ENCODE assay signal across 23 mouse cellular contexts in genomic region chr7:114135166-114135565, GRCm38 (mm10). TPM values are rescaled to one million over a fixed set of nuclear protein-coding genes. Genes with fewer than 3 reads are reported as not detected.
A peak's percentile ranks its signal among the peaks of the same experiment; 100 is the strongest.
DNase-seq lines count a peak whose midpoint lies in the region; ATAC-seq and TF ChIP-seq lines count a peak whose summit lies in the region.
"Had no signal": no experiment of that assay in that cellular context is flagged by ENCODE, and none has a peak within 500 bp of the region (broad histone marks: within the 10 kb centered on the region; RNA-seq: fewer than 3 reads in every experiment).

No protein-coding gene starts in this region.

- 0 out of 2 replicates have a peak overlapping the region, but pooled peaks have one; percentile 6 for H3K9ac ChIP-seq in forebrain, postnatal 0 days
- H3K9ac ChIP-seq in forebrain, embryonic 12.5 days: no peak overlapping the region
- H3K9ac ChIP-seq in midbrain, embryonic 11.5 days (ENCODE audit: low read length): no peak overlapping the region
- no peak overlapping the region for H3K9ac ChIP-seq in midbrain, embryonic 15.5 days
- H3K9ac ChIP-seq: embryonic facial prominence, embryonic 12.5 days; embryonic facial prominence, embryonic 15.5 days; forebrain, embryonic 15.5 days; hindbrain, embryonic 12.5 days had no signal

- H3K4me1 ChIP-seq in forebrain, postnatal 0 days (ENCODE audit: insufficient read depth): 0 out of 2 replicates have a peak, but pooled peaks cover 2% of the 10 kb centered on the region
- H3K4me1 ChIP-seq in forebrain, embryonic 12.5 days: peaks cover 7% of the 10 kb centered on the region; the same call in 1 of the 2 replicates
- H3K4me1 ChIP-seq in midbrain, embryonic 11.5 days (ENCODE audit: control insufficient read depth, insufficient read depth, low read length): no peaks in the 10 kb centered on the region
- peaks cover 15% of the 10 kb centered on the region for H3K4me1 ChIP-seq in midbrain, embryonic 10.5 days
- H3K4me1 ChIP-seq in midbrain, embryonic 15.5 days: peaks cover 5% of the 10 kb centered on the region
- H3K4me1 ChIP-seq: embryonic facial prominence, embryonic 12.5 days; embryonic facial prominence, embryonic 15.5 days; forebrain, embryonic 15.5 days had no signal

- DNase-seq in forebrain, postnatal 0 days: no peak
- peak; percentile 82 for DNase-seq in midbrain, embryonic 11.5 days (ENCODE audit: low spot score, missing footprints)
- DNase-seq in midbrain, embryonic 10.5 days (ENCODE audit: low spot score): no peak
- DNase-seq in frontal cortex, postnatal 10 days (ENCODE audit: low spot score in 2 of 2): no peak
- DNase-seq in kidney, adult 18-20 months: no peak
- DNase-seq: adrenal gland, postnatal 14 days; cerebellum, adult 11 months; cerebellum, adult 2 months; cerebellum, adult 9-11 months; cerebellum, postnatal 25 days; gastrocnemius, adult 2 months; gastrocnemius, postnatal 14 days; heart, adult 11 months had no signal

- no peaks in the 10 kb centered on the region for H3K9me3 ChIP-seq in forebrain, postnatal 0 days (ENCODE audit: low read length)
- no peaks in the 10 kb centered on the region for H3K9me3 ChIP-seq in forebrain, embryonic 12.5 days
- no peaks in the 10 kb centered on the region for H3K9me3 ChIP-seq in midbrain, embryonic 11.5 days (ENCODE audit: control insufficient read depth, low read length)
- H3K9me3 ChIP-seq in midbrain, embryonic 10.5 days (replicated peaks): no peaks in the 10 kb centered on the region
- H3K9me3 ChIP-seq in midbrain, embryonic 15.5 days: no peaks in the 10 kb centered on the region
- H3K9me3 ChIP-seq: embryonic facial prominence, embryonic 12.5 days; embryonic facial prominence, embryonic 15.5 days; forebrain, embryonic 15.5 days; G1E; hindbrain, embryonic 12.5 days had no signal

- no peak overlapping the region for H3K4me2 ChIP-seq in forebrain, postnatal 0 days (ENCODE audit: low read depth)
- H3K4me2 ChIP-seq in forebrain, embryonic 12.5 days: no peak overlapping the region
- no peak overlapping the region for H3K4me2 ChIP-seq in midbrain, embryonic 11.5 days
- H3K4me2 ChIP-seq in midbrain, embryonic 15.5 days: peak overlapping the region; percentile 15; the same call in 1 of the 2 replicates
- H3K4me2 ChIP-seq: embryonic facial prominence, embryonic 12.5 days; embryonic facial prominence, embryonic 15.5 days; forebrain, embryonic 15.5 days; heart, embryonic 11.5 days; hindbrain, embryonic 12.5 days had no signal

- no peak overlapping the region for H3K27ac ChIP-seq in forebrain, postnatal 0 days (ENCODE audit: low read depth, low read length)
- no peak overlapping the region for H3K27ac ChIP-seq in forebrain, embryonic 12.5 days
- H3K27ac ChIP-seq in midbrain, embryonic 11.5 days (ENCODE audit: low read depth, low read length): no peak overlapping the region
- no peak overlapping the region for H3K27ac ChIP-seq in midbrain, embryonic 10.5 days (replicated peaks)
- H3K27ac ChIP-seq in midbrain, embryonic 15.5 days: no peak overlapping the region
- H3K27ac ChIP-seq: embryonic facial prominence, embryonic 12.5 days; embryonic facial prominence, embryonic 15.5 days; forebrain, embryonic 15.5 days; gastrocnemius, adult 2 months; hindbrain, embryonic 12.5 days; hindbrain, postnatal 0 days had no signal

- H3K27me3 ChIP-seq in forebrain, postnatal 0 days (ENCODE audit: insufficient read depth, low read length): no peaks in the 10 kb centered on the region
- no peaks in the 10 kb centered on the region for H3K27me3 ChIP-seq in forebrain, embryonic 12.5 days
- H3K27me3 ChIP-seq in midbrain, embryonic 11.5 days (ENCODE audit: control insufficient read depth, insufficient read depth, low read length): no peaks in the 10 kb centered on the region
- no peaks in the 10 kb centered on the region for H3K27me3 ChIP-seq in midbrain, embryonic 10.5 days (ENCODE audit: low read depth, poor library complexity, severe bottlenecking)
- no peaks in the 10 kb centered on the region for H3K27me3 ChIP-seq in midbrain, embryonic 15.5 days (replicated peaks)
- H3K27me3 ChIP-seq: embryonic facial prominence, embryonic 12.5 days; embryonic facial prominence, embryonic 15.5 days; forebrain, embryonic 15.5 days; hindbrain, embryonic 12.5 days; Patski had no signal

- TF ChIP-seq CTCF in forebrain, postnatal 0 days (IDR thresholded peaks at IDR 0.05; ENCODE audit: low read depth): no peak

- 25% methylated on average over 6 of the region's 6 CpGs for WGBS in forebrain, postnatal 0 days
- WGBS in forebrain, embryonic 12.5 days: 23% methylated on average over 6 of the region's 6 CpGs
- WGBS in midbrain, embryonic 11.5 days: 19% methylated on average over 6 of the region's 6 CpGs
- WGBS in midbrain, embryonic 10.5 days: 24% methylated on average over 6 of the region's 6 CpGs
- WGBS in midbrain, embryonic 15.5 days: 21% methylated on average over 6 of the region's 6 CpGs

- no peak for ATAC-seq in forebrain, postnatal 0 days
- ATAC-seq in forebrain, embryonic 12.5 days (ENCODE audit: low FRiP score): no peak
- no peak for ATAC-seq in midbrain, embryonic 11.5 days (ENCODE audit: low FRiP score)
- ATAC-seq in midbrain, embryonic 15.5 days (replicated peaks): no peak
- ATAC-seq: forebrain, embryonic 15.5 days; hindbrain, postnatal 0 days; Patski had no signal

- no peak overlapping the region for H3K4me3 ChIP-seq in forebrain, postnatal 0 days (ENCODE audit: low read depth, low read length)
- H3K4me3 ChIP-seq in forebrain, embryonic 12.5 days (replicated peaks): no peak overlapping the region
- H3K4me3 ChIP-seq in midbrain, embryonic 11.5 days (ENCODE audit: low read depth, low read length): no peak overlapping the region
- H3K4me3 ChIP-seq in midbrain, embryonic 10.5 days: no peak overlapping the region
- H3K4me3 ChIP-seq in midbrain, embryonic 15.5 days: no peak overlapping the region
- H3K4me3 ChIP-seq: embryonic facial prominence, embryonic 12.5 days; embryonic facial prominence, embryonic 15.5 days; forebrain, embryonic 15.5 days; gastrocnemius, adult 2 months; hindbrain, embryonic 12.5 days had no signal

- no peaks in the 10 kb centered on the region for H3K36me3 ChIP-seq in forebrain, postnatal 0 days (ENCODE audit: insufficient read depth)
- no peaks in the 10 kb centered on the region for H3K36me3 ChIP-seq in forebrain, embryonic 12.5 days (replicated peaks)
- no peaks in the 10 kb centered on the region for H3K36me3 ChIP-seq in midbrain, embryonic 11.5 days (ENCODE audit: control insufficient read depth, insufficient read depth, low read length)
- H3K36me3 ChIP-seq in midbrain, embryonic 10.5 days: no peaks in the 10 kb centered on the region
- H3K36me3 ChIP-seq in midbrain, embryonic 15.5 days (replicated peaks): no peaks in the 10 kb centered on the region
- H3K36me3 ChIP-seq: embryonic facial prominence, embryonic 12.5 days; embryonic facial prominence, embryonic 15.5 days; forebrain, embryonic 15.5 days; G1E; hindbrain, embryonic 12.5 days had no signal

RNA-seq across cellular contexts. Expression of gene Rras2, which starts 17.6 kb away (rescaled TPM):
- total RNA-seq in forebrain, postnatal 0 days (2014; rRNA removed): 56.6 and 69.6 TPM in 2 replicates
- 34.4 and 35.0 TPM in 2 replicates for polyA plus RNA-seq in forebrain, postnatal 0 days (2015; fragmentation: Nextera tagmentation; extraction: Ambion mirVana)
- 22.8 and 23.6 TPM in 2 replicates for polyA plus RNA-seq in forebrain, embryonic 12.5 days (2016; fragmentation: Nextera tagmentation; extraction: Ambion mirVana)
- polyA plus RNA-seq in midbrain, embryonic 11.5 days (2014; fragmentation: Nextera tagmentation; extraction: Ambion mirVana): 26.7 and 30.7 TPM in 2 replicates
- polyA plus RNA-seq in midbrain, embryonic 10.5 days (2016; fragmentation: Nextera tagmentation; extraction: Ambion mirVana): 24.9 and 27.2 TPM in 2 replicates
- polyA plus RNA-seq in midbrain, embryonic 15.5 days (2015; fragmentation: Nextera tagmentation; extraction: Ambion mirVana): 20.7 and 21.6 TPM in 2 replicates
- polyA plus RNA-seq: G1E had no signal
